Mouse (Mus musculus) CH12.LX (cell line): ENCODE results near the gene Cacna2d2. TPM values are rescaled to one million over a fixed set of nuclear protein-coding genes. Genes with fewer than 3 reads are reported as not detected.

Source experiments
- DNase-seq: peaks from one replicate; pipeline ENCODE4 v3.0.0-alpha.2; 2013; ENCODE audit errors: extremely low read depth
- H3K27ac ChIP-seq: 2 replicates; pipeline ENCODE4 v1.5.1; 2012; ENCODE audit warnings: low read depth, mild to moderate bottlenecking, control low read depth, moderate library complexity; ENCODE audit not compliant: insufficient read depth
- H3K27me3 ChIP-seq: replicated peaks from 2 replicates; pipeline ENCODE3; 2012; ENCODE audit warnings: inconsistent platforms
- H3K36me3 ChIP-seq, 2 experiments: replicated peaks in 1 of 2; 2 replicates each; pipeline versions ENCODE3 to v1.6.1; 2012; ENCODE audit warnings: inconsistent platforms in 1 of 2, low read length in 1 of 2, mild to moderate bottlenecking in 1 of 2, mixed read lengths in 1 of 2, moderate library complexity in 1 of 2; ENCODE audit not compliant: control insufficient read depth in 1 of 2, insufficient read depth in 1 of 2
- H3K4me1 ChIP-seq, 2 experiments: 2 replicates each; pipeline ENCODE4 v1.6.1; 2012; ENCODE audit warnings: inconsistent platforms in 1 of 2, moderate library complexity in 1 of 2; ENCODE audit not compliant: insufficient read depth in 2 of 2, control insufficient read depth in 1 of 2
- H3K4me2 ChIP-seq: 2 replicates; pipeline ENCODE4 v1.6.1; 2012; ENCODE audit warnings: low read depth, mild to moderate bottlenecking, control low read depth; ENCODE audit not compliant: poor library complexity, insufficient read depth, severe bottlenecking
- H3K4me3 ChIP-seq, 3 experiments: fragments of 150-350 bp in 1 of 3; sonication (generic) in 1 of 3; replicated peaks in 1 of 3; 2 replicates each; pipeline versions ENCODE3 to v1.5.1; 2011 to 2012; ENCODE audit warnings: low read depth in 2 of 3, low read length in 2 of 3, mild to moderate bottlenecking in 2 of 3, moderate library complexity in 2 of 3, control low read depth in 1 of 3, improper control_type of control experiment in 1 of 3, inconsistent platforms in 1 of 3, mixed read lengths in 1 of 3; ENCODE audit not compliant: poor library complexity in 1 of 3
- H3K79me2 ChIP-seq: replicated peaks from 2 replicates; pipeline ENCODE4 v1.6.1; 2012; ENCODE audit warnings: mild to moderate bottlenecking, moderate library complexity; ENCODE audit not compliant: control insufficient read depth, poor library complexity, insufficient read depth, severe bottlenecking; ENCODE audit errors: extremely low read depth
- H3K9ac ChIP-seq: 2 replicates; pipeline ENCODE4 v1.6.1; 2012; ENCODE audit warnings: low read depth, mild to moderate bottlenecking, control low read depth, moderate library complexity; ENCODE audit not compliant: insufficient read depth
- H3K9me3 ChIP-seq: replicated peaks from 2 replicates; pipeline ENCODE3; 2012; ENCODE audit warnings: low read length, inconsistent platforms, mixed read lengths
- BHLHE40 ChIP-seq: IDR thresholded peaks from 2 replicates; pipeline ENCODE4 v1.6.1; 2011; ENCODE audit warnings: mild to moderate bottlenecking, low read depth, low read length, improper control_type of control experiment
- CHD1 ChIP-seq: IDR thresholded peaks from 2 replicates; pipeline ENCODE4 v1.6.1; 2012; ENCODE audit warnings: low read depth, low read length, improper control_type of control experiment, inconsistent platforms
- CTCF ChIP-seq, 2 experiments: IDR thresholded peaks in 1 of 2; conservative IDR thresholded peaks in 1 of 2; 2 replicates each; pipeline ENCODE4 v1.5.1; 2011 to 2012; ENCODE audit warnings: low read depth in 2 of 2, low read length in 2 of 2, improper control_type of control experiment in 1 of 2, inconsistent platforms in 1 of 2, mild to moderate bottlenecking in 1 of 2, moderate library complexity in 1 of 2
- E2F4 ChIP-seq: IDR thresholded peaks from 2 replicates; pipeline ENCODE4 v1.6.1; 2011; ENCODE audit warnings: low read depth, low read length, improper control_type of control experiment; ENCODE audit not compliant: insufficient replicate concordance
- ELF1 ChIP-seq: IDR thresholded peaks from 2 replicates; pipeline ENCODE4 v1.6.1; 2014; ENCODE audit warnings: low read depth, mild to moderate bottlenecking, inconsistent platforms, low read length, improper control_type of control experiment
- ETS1 ChIP-seq: conservative IDR thresholded peaks from 2 replicates; pipeline ENCODE4 v1.6.1; 2012; ENCODE audit warnings: low read depth, mild to moderate bottlenecking, inconsistent platforms, low read length, improper control_type of control experiment, moderate library complexity
- GABPA ChIP-seq: IDR thresholded peaks from 2 replicates; pipeline ENCODE4 v1.6.1; 2012; ENCODE audit warnings: low read depth, low read length, improper control_type of control experiment, inconsistent platforms; ENCODE audit not compliant: insufficient replicate concordance
- HCFC1 ChIP-seq: IDR thresholded peaks from 2 replicates; pipeline ENCODE4 v1.6.1; 2012; ENCODE audit warnings: low read depth, mild to moderate bottlenecking, inconsistent platforms, low read length, improper control_type of control experiment
- IRF4 ChIP-seq: IDR thresholded peaks from 2 replicates; pipeline ENCODE4 v1.6.1; 2014; ENCODE audit warnings: low read depth, mild to moderate bottlenecking, inconsistent platforms, low read length, improper control_type of control experiment
- JUN ChIP-seq: IDR thresholded peaks from 2 replicates; pipeline ENCODE4 v1.6.1; 2011; ENCODE audit warnings: low read depth, mild to moderate bottlenecking, low read length, improper control_type of control experiment, moderate library complexity; ENCODE audit not compliant: insufficient read depth
- JUND ChIP-seq: conservative IDR thresholded peaks from 2 replicates; pipeline ENCODE4 v1.6.1; 2011; ENCODE audit warnings: low read depth, low read length, improper control_type of control experiment
- KAT2A ChIP-seq: IDR thresholded peaks from 2 replicates; pipeline ENCODE4 v1.6.1; 2012; ENCODE audit warnings: low read length, improper control_type of control experiment, inconsistent platforms; ENCODE audit not compliant: insufficient replicate concordance
- MAFK ChIP-seq: IDR thresholded peaks from 2 replicates; pipeline ENCODE4 v1.6.1; 2011; ENCODE audit warnings: low read length, improper control_type of control experiment; ENCODE audit not compliant: insufficient replicate concordance
- MAX ChIP-seq: IDR thresholded peaks from 2 replicates; pipeline ENCODE4 v1.6.1; 2011; ENCODE audit warnings: low read length, improper control_type of control experiment
- MAZ ChIP-seq: IDR thresholded peaks from 2 replicates; pipeline ENCODE4 v1.6.1; 2012; ENCODE audit warnings: low read depth, mild to moderate bottlenecking, inconsistent platforms, low read length, improper control_type of control experiment, moderate library complexity
- MEF2A ChIP-seq: IDR thresholded peaks from 2 replicates; pipeline ENCODE4 v1.6.1; 2014; ENCODE audit warnings: low read depth, mild to moderate bottlenecking, inconsistent platforms, low read length, improper control_type of control experiment, borderline replicate concordance
- MXI1 ChIP-seq: IDR thresholded peaks from 2 replicates; pipeline ENCODE4 v1.6.1; 2011; ENCODE audit warnings: mild to moderate bottlenecking, low read depth, low read length, improper control_type of control experiment
- MYC ChIP-seq: IDR thresholded peaks from 2 replicates; pipeline ENCODE4 v1.6.1; 2011; ENCODE audit warnings: low read depth, mild to moderate bottlenecking, improper control_type of control experiment, low read length
- NELFE ChIP-seq: IDR thresholded peaks from 2 replicates; pipeline ENCODE4 v1.6.1; 2011; ENCODE audit warnings: low read depth, low read length, improper control_type of control experiment
- NRF1 ChIP-seq: IDR thresholded peaks from 2 replicates; pipeline ENCODE4 v1.6.1; 2014; ENCODE audit warnings: low read depth, mild to moderate bottlenecking, inconsistent platforms, low read length, improper control_type of control experiment, moderate library complexity
- PAX5 ChIP-seq: IDR thresholded peaks from 2 replicates; pipeline ENCODE4 v1.6.1; 2012; ENCODE audit warnings: low read length, inconsistent platforms, mixed read lengths
- POLR2A ChIP-seq: IDR thresholded peaks from 2 replicates; pipeline ENCODE4 v1.6.1; 2011; ENCODE audit warnings: low read depth, mild to moderate bottlenecking, improper control_type of control experiment, low read length
- POLR2AphosphoS2 ChIP-seq: IDR thresholded peaks from 2 replicates; pipeline ENCODE4 v1.6.1; 2011; ENCODE audit warnings: low read depth, low read length, improper control_type of control experiment
- RAD21 ChIP-seq: IDR thresholded peaks from 2 replicates; pipeline ENCODE4 v1.6.1; 2011; ENCODE audit warnings: low read depth, mild to moderate bottlenecking, low read length, improper control_type of control experiment, moderate library complexity
- RCOR1 ChIP-seq: conservative IDR thresholded peaks from 2 replicates; pipeline ENCODE4 v1.6.1; 2012; ENCODE audit warnings: low read depth, mild to moderate bottlenecking, inconsistent platforms, low read length, improper control_type of control experiment
- SIN3A ChIP-seq: IDR thresholded peaks from 2 replicates; pipeline ENCODE4 v1.6.1; 2012; ENCODE audit warnings: low read length, improper control_type of control experiment, inconsistent platforms
- TBP ChIP-seq: conservative IDR thresholded peaks from 2 replicates; pipeline ENCODE4 v1.6.1; 2011; ENCODE audit warnings: low read depth, low read length, improper control_type of control experiment
- TCF12 ChIP-seq: IDR thresholded peaks from 2 replicates; pipeline ENCODE4 v1.6.1; 2014; ENCODE audit warnings: low read depth, mild to moderate bottlenecking, inconsistent platforms, low read length, improper control_type of control experiment
- UBTF ChIP-seq: IDR thresholded peaks from 2 replicates; pipeline ENCODE4 v1.6.1; 2012; ENCODE audit warnings: low read depth, mild to moderate bottlenecking, inconsistent platforms, low read length, improper control_type of control experiment, moderate library complexity
- USF1 ChIP-seq: IDR thresholded peaks from 2 replicates; pipeline ENCODE4 v1.6.1; 2014; ENCODE audit warnings: low read depth, mild to moderate bottlenecking, inconsistent platforms, low read length, improper control_type of control experiment
- USF2 ChIP-seq: conservative IDR thresholded peaks from 2 replicates; pipeline ENCODE4 v1.6.1; 2011; ENCODE audit warnings: low read depth, low read length, improper control_type of control experiment
- ZMIZ1 ChIP-seq: IDR thresholded peaks from 2 replicates; pipeline ENCODE4 v1.6.1; 2012; ENCODE audit warnings: low read depth, mild to moderate bottlenecking, inconsistent platforms, low read length, improper control_type of control experiment
- ZNF384 ChIP-seq: IDR thresholded peaks from 2 replicates; pipeline ENCODE4 v1.6.1; 2012; ENCODE audit warnings: low read depth, low read length, improper control_type of control experiment, inconsistent platforms
- dilution Hi-C: fragments of 300-500 bp; cut with MboI; formaldehyde crosslinking; loops from 2 replicates; pipeline ENCODE4 v1.14.3; 2020; ENCODE audit warnings: low sequenced_read_pairs; ENCODE audit not compliant: extremely low pct_unique_long_range_greater_than_20kb, extremely low pct_ligation_motif_present
- in situ Hi-C: fragments of 300-500 bp; cut with MboI; formaldehyde crosslinking; loops from 3 replicates; pipeline ENCODE4 v1.14.3; 2019; ENCODE audit warnings: low sequenced_read_pairs, low pct_ligation_motif_present, low pct_unique_long_range_greater_than_20kb, mixed read lengths
- polyA plus RNA-seq: library from polyadenylated mRNA; unstranded; fragments of >175 nt; gene quantifications from 2 replicates; pipeline ENCODE4 v1.2.1, GENCODE M21; 2012; ENCODE audit warnings: low read depth; ENCODE audit not compliant: insufficient read length
- total RNA-seq, 2 experiments: library from RNA; depleted of rRNA; stranded (reverse); fragments of 300-350 nt in 1 of 2; fragments of >200 nt in 1 of 2; gene quantifications; 2 replicates each; pipeline ENCODE4 v1.2.3; 2012 to 2014

Cacna2d2 gene
- total and polyA plus RNA-seq, 3 experiments = 0.04 TPM; not detected in 2

- peak overlapping the region; percentile 77 for H3K9ac ChIP-seq
- peak overlapping the region; percentile 69 to 91 (median 83) for H3K4me3 ChIP-seq
- H3K4me1 ChIP-seq = peaks cover 10 to 30% of the 10 kb centered on the region in 2 experiments
- dilution Hi-C loops (no loop called here), in situ Hi-C loops (no loop called here)
- peaks cover 26 to 46% of the 10 kb centered on the region in 2 experiments for H3K36me3 ChIP-seq
- H3K27ac ChIP-seq = peak overlapping the region; percentile 82
- H3K79me2 ChIP-seq = peaks cover 29% of the 10 kb centered on the region
- peak overlapping the region; percentile 77; the same call in 1 of the 2 replicates for H3K4me2 ChIP-seq
- peak; percentile 97 for DNase-seq
- H3K9me3 ChIP-seq = no peaks in the 10 kb centered on the region
- no peaks in the 10 kb centered on the region for H3K27me3 ChIP-seq
- peak; percentile 85 for TF ChIP-seq POLR2AphosphoS2
- peak; percentile 77 for TF ChIP-seq SIN3A
- TF ChIP-seq MAFK = no peak
- no peak for TF ChIP-seq JUND
- no peak for TF ChIP-seq CTCF (conservative IDR thresholded peaks at IDR 0.05 in 1 of 2, IDR thresholded peaks at IDR 0.05 in 1 of 2; ENCODE audit: low read depth in 2 of 2, low read length in 2 of 2)
- peak; percentile 42 for TF ChIP-seq HCFC1
- no peak for TF ChIP-seq USF1
- TF ChIP-seq JUN = peak; percentile 80
- TF ChIP-seq NELFE = peak; percentile 77
- no peak for TF ChIP-seq CHD1
- peak; percentile 83 for TF ChIP-seq BHLHE40
- TF ChIP-seq TCF12 = peak; percentile 77
- peak; percentile 6; the same call in 1 of the 2 replicates for TF ChIP-seq MEF2A
- TF ChIP-seq MXI1 = peak; percentile 92
- 0 out of 2 replicates have a peak, but pooled peaks have one; percentile 12 for TF ChIP-seq KAT2A
- TF ChIP-seq IRF4 = no peak; the same call in 1 of the 2 replicates
- peak; percentile 80; the same call in 1 of the 2 replicates for TF ChIP-seq MAZ
- TF ChIP-seq TBP = no peak
- TF ChIP-seq ZNF384 = no peak
- no peak for TF ChIP-seq RAD21
- peak; percentile 49; the same call in 1 of the 2 replicates for TF ChIP-seq ETS1
- peak; percentile 90 for TF ChIP-seq ELF1
- TF ChIP-seq MYC = peak; percentile 71
- TF ChIP-seq RCOR1 = no peak
- TF ChIP-seq ZMIZ1 = peak; percentile 74
- TF ChIP-seq USF2 = no peak
- peak; percentile 88 for TF ChIP-seq NRF1
- TF ChIP-seq UBTF = no peak
- no peak for TF ChIP-seq PAX5
- TF ChIP-seq POLR2A = peak; percentile 93
- TF ChIP-seq GABPA = no peak
- TF ChIP-seq E2F4 = 0 out of 2 replicates have a peak, but pooled peaks have one; percentile 48
- peak; percentile 91 for TF ChIP-seq MAX
These were observed 155.0 kb downstream of the Cacna2d2 start for GRCm38 (mm10) chr9:107554319-107554825.
